Mouse (Mus musculus) brown adipose tissue, adult 24 weeks (tissue): ENCODE measurements around the gene Olfr10. TPM values are rescaled to one million over a fixed set of nuclear protein-coding genes. Genes with fewer than 3 reads are reported as not detected.
"Not testable (repeated sequence)": the region's sequence is repeated elsewhere in the genome, so short reads cannot be mapped to it uniquely, and the experiment has no call there.

ENCODE experiments used
- H3K27ac ChIP-seq: fragments of 200-500 bp; replicated peaks from 2 replicates; pipeline ENCODE4 v1.5.1; 2012; ENCODE audit warnings: low read depth, mild to moderate bottlenecking, low read length
- H3K4me1 ChIP-seq: fragments of 200-500 bp; 2 replicates; pipeline ENCODE4 v1.6.1; 2012; ENCODE audit warnings: low read length, mixed read lengths; ENCODE audit not compliant: control insufficient read depth, insufficient read depth, insufficient read length
- H3K4me3 ChIP-seq: fragments of 200-500 bp; 2 replicates; pipeline ENCODE4 v1.5.1; 2012; ENCODE audit warnings: low read depth, mild to moderate bottlenecking, low read length, moderate library complexity; ENCODE audit not compliant: insufficient read depth
- polyA plus RNA-seq: library from polyadenylated mRNA; stranded (reverse); fragments of >200 nt; gene quantifications from 2 replicates; pipeline ENCODE4 v1.2.4, GENCODE M21; 2012; ENCODE audit not compliant: missing spikeins, insufficient read depth, insufficient read length

Gene Olfr10
- polyA plus RNA-seq, 1 experiment = not detected

GRCm38 (mm10) chr11:49271334-49271733, 33.2 kb upstream of the Olfr10 start:
- no peaks in the 10 kb centered on the region for H3K4me1 ChIP-seq
- no peak overlapping the region for H3K27ac ChIP-seq
- H3K4me3 ChIP-seq = no peak overlapping the region

GRCm38 (mm10) chr11:49273834-49274519, 30.6 kb upstream of the Olfr10 start:
- H3K27ac ChIP-seq = no peak overlapping the region
- no peak overlapping the region for H3K4me3 ChIP-seq
- H3K4me1 ChIP-seq = no peaks in the 10 kb centered on the region

GRCm38 (mm10) chr11:49278222-49278621, 26.3 kb upstream of the Olfr10 start, which contains the start of gene Olfr1393:
Gene Olfr1393 (plus strand): TSS chr11:49278304.
- Histone ChIP-seq H3K4me1 (no peaks in the 10 kb centered on the region), H3K27ac (no peak within 1 kb of the TSS)

GRCm38 (mm10) chr11:49284982-49285381, 19.6 kb upstream of the Olfr10 start, which contains the start of gene Olfr1392:
Gene Olfr1392 (plus strand): TSS chr11:49285282.
- not testable (repeated sequence) for H3K4me3 ChIP-seq, H3K4me1 ChIP-seq, H3K27ac ChIP-seq

More at GRCm38 (mm10) chr11:49278222-49278621, 26.3 kb upstream of the Olfr10 start, which contains the start of gene Olfr1393:
- H3K4me3 ChIP-seq = no peak within 1 kb of the TSS

- H3K4me3 ChIP-seq = no peak overlapping the region
- no peaks in the 10 kb centered on the region for H3K4me1 ChIP-seq
- no peak overlapping the region for H3K27ac ChIP-seq
These were observed 17.3 kb upstream of the Olfr10 start for GRCm38 (mm10) chr11:49287251-49287650.

- Histone ChIP-seq H3K4me1 (no peaks in the 10 kb centered on the region), H3K4me3 (no peak overlapping the region), H3K27ac (no peak overlapping the region)
These were observed 11.8 kb upstream of the Olfr10 start for GRCm38 (mm10) chr11:49292777-49293176.

- not testable (repeated sequence) for H3K4me1 ChIP-seq, H3K4me3 ChIP-seq, H3K27ac ChIP-seq
These were observed 4.0 kb downstream of the Olfr10 start for GRCm38 (mm10) chr11:49308547-49308946.

- H3K4me1 ChIP-seq = no peaks in the 10 kb centered on the region
- no peak within 1 kb of the TSS for H3K4me3 ChIP-seq
- H3K27ac ChIP-seq = no peak within 1 kb of the TSS
These were observed 17.9 kb downstream of the Olfr10 start, which contains the start of gene Olfr1391 for GRCm38 (mm10) chr11:49322442-49322841. Gene Olfr1391 (plus strand): TSS chr11:49322742.

- H3K27ac ChIP-seq = no peak overlapping the region
- no peaks in the 10 kb centered on the region for H3K4me1 ChIP-seq
- H3K4me3 ChIP-seq = no peak overlapping the region
These were observed 22.2 kb downstream of the Olfr10 start for GRCm38 (mm10) chr11:49326726-49327125.

- H3K27ac ChIP-seq = no peak overlapping the region
- H3K4me3 ChIP-seq = no peak overlapping the region
- H3K4me1 ChIP-seq = no peaks in the 10 kb centered on the region
These were observed 25.1 kb downstream of the Olfr10 start for GRCm38 (mm10) chr11:49329686-49330085.

GRCm38 (mm10) chr11:49334888-49335287, 30.3 kb downstream of the Olfr10 start, which contains the start of gene Olfr1390:
Gene Olfr1390 (plus strand): TSS chr11:49335188.
- no peak within 1 kb of the TSS for H3K4me3 ChIP-seq
- H3K27ac ChIP-seq = no peak within 1 kb of the TSS

GRCm38 (mm10) chr11:49337150-49337832, 32.8 kb downstream of the Olfr10 start:
- Histone ChIP-seq H3K27ac (no peak overlapping the region), H3K4me3 (no peak overlapping the region), H3K4me1 (no peaks in the 10 kb centered on the region)

More at GRCm38 (mm10) chr11:49334888-49335287, 30.3 kb downstream of the Olfr10 start, which contains the start of gene Olfr1390:
- H3K4me1 ChIP-seq = no peaks in the 10 kb centered on the region

Other genes with a start within 250 kb of the Olfr10 start
- 19.9 and 29.5 TPM in 2 replicates for gene Tgtp2, start 240.5 kb upstream of the Olfr10 start, polyA plus RNA-seq
- gene Ifi47, start 228.2 kb upstream of the Olfr10 start, polyA plus RNA-seq = 2.9 and 4.6 TPM in 2 replicates
- gene Olfr1396, start 189.9 kb upstream of the Olfr10 start, polyA plus RNA-seq = 0.38 TPM in 1 of 2 replicates, not detected in the other
- not detected in 2 replicates for gene Olfr1395, start 162.5 kb upstream of the Olfr10 start, polyA plus RNA-seq
- gene Olfr1394, start 150.4 kb upstream of the Olfr10 start, polyA plus RNA-seq = not detected in 2 replicates
- gene Btnl9, start 117.6 kb upstream of the Olfr10 start, polyA plus RNA-seq = 12.3 and 23.2 TPM in 2 replicates
- 10.4 and 14.4 TPM in 2 replicates for gene Zfp62, start 101.4 kb upstream of the Olfr10 start, polyA plus RNA-seq
- 19.3 and 30.6 TPM in 2 replicates for gene Mgat1, start 60.5 kb upstream of the Olfr10 start, polyA plus RNA-seq
- gene Olfr1393, start 26.4 kb upstream of the Olfr10 start, polyA plus RNA-seq = not detected in 2 replicates
- not detected in 2 replicates for gene Olfr1392, start 19.5 kb upstream of the Olfr10 start, polyA plus RNA-seq
- gene Olfr1391, start 18.0 kb downstream of the Olfr10 start, polyA plus RNA-seq = not detected in 2 replicates
- gene Olfr1390, start 30.4 kb downstream of the Olfr10 start, polyA plus RNA-seq = not detected in 2 replicates
- not detected in 2 replicates for gene Olfr1389, start 118.3 kb downstream of the Olfr10 start, polyA plus RNA-seq
- not detected in 2 replicates for gene Olfr1388, start 131.9 kb downstream of the Olfr10 start, polyA plus RNA-seq
- not detected in 2 replicates for gene Olfr1387, start 150.6 kb downstream of the Olfr10 start, polyA plus RNA-seq
- not detected in 2 replicates for gene Olfr1386, start 160.3 kb downstream of the Olfr10 start, polyA plus RNA-seq
- not detected in 2 replicates for gene Olfr1385, start 184.3 kb downstream of the Olfr10 start, polyA plus RNA-seq
- gene Olfr1384, start 202.0 kb downstream of the Olfr10 start, polyA plus RNA-seq = not detected in 2 replicates
- not detected in 2 replicates for gene Olfr1383, start 214.9 kb downstream of the Olfr10 start, polyA plus RNA-seq
- not detected in 2 replicates for gene Olfr1382, start 223.5 kb downstream of the Olfr10 start, polyA plus RNA-seq
- not detected in 2 replicates for gene Olfr1381, start 238.7 kb downstream of the Olfr10 start, polyA plus RNA-seq